Mouse (Mus musculus) thymus, adult 2 months (tissue): ENCODE measurements at regions not wholly inside any gene's neighbourhood (a gene's known extent, or its start where the extent isn't known, plus 50 kb on each side); places are given as distances from the start of the nearest gene placed in this dataset.

Experiments used
- CTCF ChIP-seq: fragments of 200-500 bp; IDR thresholded peaks from 2 replicates; pipeline ENCODE4 v1.5.1; 2012; ENCODE audit warnings: mild to moderate bottlenecking, control low read depth, low read length, moderate library complexity, borderline replicate concordance; ENCODE audit not compliant: control insufficient read depth, poor library complexity, insufficient read depth; ENCODE audit errors: extremely low read depth
- POLR2A ChIP-seq: fragments of 200-500 bp; IDR thresholded peaks from 2 replicates; pipeline ENCODE4 v1.6.1; 2012; ENCODE audit warnings: mild to moderate bottlenecking, low read length, control low read depth, moderate library complexity; ENCODE audit not compliant: control insufficient read depth, poor library complexity, insufficient read depth; ENCODE audit errors: extremely low read depth

DNA sequence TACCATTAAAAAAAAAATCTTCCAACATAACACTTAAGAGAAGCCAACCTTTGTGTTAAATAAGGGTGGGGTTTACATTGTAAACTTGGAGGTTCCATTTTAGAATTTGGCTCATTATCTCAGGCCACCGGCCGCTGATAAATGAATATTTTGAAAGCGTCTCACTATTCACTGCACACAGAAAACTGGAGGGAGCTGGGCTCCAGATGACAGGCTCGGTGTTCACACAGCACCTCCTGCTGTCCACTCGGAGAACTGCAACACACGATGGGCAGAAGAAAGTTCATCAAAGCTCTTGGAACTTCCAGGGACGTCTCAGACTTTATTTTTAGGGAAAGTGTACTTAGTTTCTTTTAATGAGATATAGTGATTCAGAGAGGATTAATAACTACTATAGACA is 78.6 kb upstream of the Dnajc24 start:
- TF ChIP-seq POLR2A (no peak), CTCF (peak; percentile 37; the same call in 1 of the 2 replicates)
